Mouse (Mus musculus): ENCODE results near the gene Gpr142.

DNA sequence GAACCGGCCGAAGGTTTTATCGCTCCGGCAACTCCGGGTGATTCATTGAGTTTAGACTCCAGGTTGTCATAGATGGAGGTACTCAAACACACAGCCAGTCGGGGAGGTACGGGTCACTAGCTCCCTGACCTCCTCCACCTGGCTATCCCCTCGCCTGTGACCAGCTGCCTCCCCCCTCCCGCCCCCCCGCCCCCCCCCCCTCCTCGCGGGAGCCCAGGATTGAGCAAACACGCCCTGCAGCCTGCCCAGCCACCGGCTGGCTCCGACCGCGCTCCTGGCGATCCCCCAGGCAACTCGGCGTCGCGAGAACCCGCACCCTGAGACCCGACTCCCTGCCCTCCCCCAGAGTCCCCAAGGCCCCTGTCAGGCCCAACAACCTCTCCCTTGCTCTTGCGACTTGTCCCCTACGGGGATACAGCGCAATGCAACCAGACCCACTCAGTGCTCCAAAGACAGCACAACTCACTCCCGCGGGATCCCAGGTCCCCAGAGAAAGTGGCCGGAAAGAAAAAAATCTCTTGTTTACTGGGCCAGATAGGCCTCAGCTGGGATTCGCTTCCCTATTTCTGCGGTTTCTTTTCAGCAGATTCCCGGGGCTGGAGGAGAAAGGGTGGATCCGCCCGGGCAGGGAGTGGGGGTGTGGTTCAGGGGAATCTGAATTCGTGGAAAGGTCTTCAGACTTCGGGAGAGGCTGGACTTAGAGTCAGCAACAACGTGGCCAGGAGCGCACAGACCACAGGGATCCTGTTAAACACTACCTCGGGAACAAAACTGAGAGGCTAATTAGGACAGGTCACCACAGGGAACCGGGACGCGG, 51.9 kb downstream of the Gpr142 start, which contains the start of gene Gprc5c:
- no peak for TF ChIP-seq CEBPB (IDR thresholded peaks at IDR 0.05; ENCODE audit: insufficient read depth, poor library complexity, severe bottlenecking)
- peak; percentile 45 for TF ChIP-seq POLR2A (IDR thresholded peaks at IDR 0.05; ENCODE audit: insufficient read length, low read depth)
- no peak for TF ChIP-seq E2F4 (IDR thresholded peaks at IDR 0.05; ENCODE audit: insufficient read depth)
- TF ChIP-seq MAX (IDR thresholded peaks at IDR 0.05; ENCODE audit: low read depth): no peak
- TF ChIP-seq MYOG (IDR thresholded peaks at IDR 0.05; ENCODE audit: control insufficient read depth in 1 of 3, insufficient read depth in 1 of 3, insufficient read length in 2 of 3, low read depth in 2 of 3): peak in 2 of 3 experiments; percentile 55 to 83

All from myocyte (in vitro differentiated cells).